15 mouse cellular contexts compared by ENCODE assay signal in genomic region chr6:125338791-125339660, GRCm38 (mm10). TPM values are rescaled to one million over a fixed set of nuclear protein-coding genes. Genes with fewer than 3 reads are reported as not detected.
DNase-seq lines count a peak whose midpoint lies in the region; ATAC-seq and TF ChIP-seq lines count a peak whose summit lies in the region.
"Had no signal": no experiment of that assay in that cellular context is flagged by ENCODE, and none has a peak within 500 bp of the region (broad histone marks: within the 10 kb centered on the region; RNA-seq: fewer than 3 reads in every experiment).

No protein-coding gene starts in this region.

- peaks cover 7% of the 10 kb centered on the region; the same call in 1 of the 2 replicates for H3K27me3 ChIP-seq in forebrain, embryonic 10.5 days (ENCODE audit: poor library complexity, severe bottlenecking)
- H3K27me3 ChIP-seq in forebrain, embryonic 16.5 days (replicated peaks; ENCODE audit: control insufficient read depth, insufficient read depth, low read length) = no peaks in the 10 kb centered on the region
- H3K27me3 ChIP-seq in intestine, embryonic 16.5 days (replicated peaks; ENCODE audit: control insufficient read depth, insufficient read depth, low read length) = no peaks in the 10 kb centered on the region
- no peaks in the 10 kb centered on the region for H3K27me3 ChIP-seq in intestine, embryonic 15.5 days (replicated peaks)
- H3K27me3 ChIP-seq in lung, postnatal 0 days (replicated peaks; ENCODE audit: insufficient read depth, low read length) = no peaks in the 10 kb centered on the region
- H3K27me3 ChIP-seq in stomach, embryonic 16.5 days (ENCODE audit: control insufficient read depth, insufficient read depth, low read length) = no peaks in the 10 kb centered on the region
- H3K27me3 ChIP-seq in liver, embryonic 12.5 days (replicated peaks) = 0 out of 2 replicates have a peak, but pooled peaks cover 4% of the 10 kb centered on the region
- H3K27me3 ChIP-seq: neural tube, embryonic 12.5 days had no signal

- no peaks in the 10 kb centered on the region for H3K36me3 ChIP-seq in forebrain, embryonic 10.5 days (replicated peaks)
- H3K36me3 ChIP-seq in forebrain, embryonic 16.5 days (ENCODE audit: control insufficient read depth, insufficient read depth) = no peaks in the 10 kb centered on the region
- H3K36me3 ChIP-seq in intestine, embryonic 16.5 days (ENCODE audit: control insufficient read depth, insufficient read depth, low read length) = no peaks in the 10 kb centered on the region
- H3K36me3 ChIP-seq in intestine, embryonic 15.5 days = no peaks in the 10 kb centered on the region
- no peaks in the 10 kb centered on the region; the same call in 1 of the 2 replicates for H3K36me3 ChIP-seq in lung, postnatal 0 days (ENCODE audit: insufficient read depth, low read length)
- no peaks in the 10 kb centered on the region for H3K36me3 ChIP-seq in stomach, embryonic 16.5 days (ENCODE audit: control insufficient read depth, insufficient read depth, low read length)
- no peaks in the 10 kb centered on the region for H3K36me3 ChIP-seq in liver, embryonic 12.5 days
- H3K36me3 ChIP-seq: midbrain, embryonic 12.5 days; neural tube, embryonic 12.5 days had no signal

- H3K4me2 ChIP-seq in forebrain, embryonic 16.5 days (ENCODE audit: low read length) = no peak overlapping the region
- no peak overlapping the region for H3K4me2 ChIP-seq in intestine, embryonic 16.5 days (ENCODE audit: low read depth, low read length)
- no peak overlapping the region for H3K4me2 ChIP-seq in intestine, embryonic 15.5 days (replicated peaks)
- H3K4me2 ChIP-seq in lung, postnatal 0 days (replicated peaks; ENCODE audit: low read depth, low read length) = no peak overlapping the region
- no peak overlapping the region for H3K4me2 ChIP-seq in stomach, embryonic 16.5 days (ENCODE audit: low read depth, low read length)
- no peak overlapping the region for H3K4me2 ChIP-seq in liver, embryonic 12.5 days
- H3K4me2 ChIP-seq: midbrain, embryonic 12.5 days; neural tube, embryonic 12.5 days had no signal

- peaks cover 45% of the 10 kb centered on the region for H3K4me1 ChIP-seq in forebrain, embryonic 10.5 days
- H3K4me1 ChIP-seq in forebrain, embryonic 16.5 days (replicated peaks; ENCODE audit: control insufficient read depth, insufficient read depth, low read length) = no peaks in the 10 kb centered on the region
- H3K4me1 ChIP-seq in intestine, embryonic 16.5 days (ENCODE audit: control insufficient read depth, insufficient read depth, low read length) = peaks cover 27% of the 10 kb centered on the region
- H3K4me1 ChIP-seq in intestine, embryonic 15.5 days (replicated peaks) = peaks cover 6% of the 10 kb centered on the region
- peaks cover 16% of the 10 kb centered on the region; the same call in 1 of the 2 replicates for H3K4me1 ChIP-seq in lung, postnatal 0 days (ENCODE audit: insufficient read depth, low read depth, low read length)
- peaks cover 17% of the 10 kb centered on the region for H3K4me1 ChIP-seq in stomach, embryonic 16.5 days (ENCODE audit: control insufficient read depth, insufficient read depth, low read length)
- H3K4me1 ChIP-seq in liver, embryonic 12.5 days = peaks cover 28% of the 10 kb centered on the region
- H3K4me1 ChIP-seq: midbrain, embryonic 12.5 days; neural tube, embryonic 12.5 days had no signal

- no peak for DNase-seq in forebrain, embryonic 10.5 days (ENCODE audit: extremely low spot score, low spot score)
- DNase-seq in lung, postnatal 0 days (ENCODE audit: low spot score) = no peak
- no peak for DNase-seq in lung, postnatal 4 days
- DNase-seq: adrenal gland, postnatal 25 days; layer of hippocampus, adult 9-11 months; retina, postnatal 1 day had no signal

- WGBS in forebrain, embryonic 10.5 days = 81% methylated on average over 9 of the region's 9 CpGs
- WGBS in forebrain, embryonic 16.5 days = 73% methylated on average over 9 of the region's 9 CpGs
- WGBS in intestine, embryonic 16.5 days = 66% methylated on average over 9 of the region's 9 CpGs
- WGBS in intestine, embryonic 15.5 days = 61% methylated on average over 9 of the region's 9 CpGs
- WGBS in lung, postnatal 0 days = 55% methylated on average over 8 of the region's 9 CpGs
- WGBS in stomach, embryonic 16.5 days = 71% methylated on average over 9 of the region's 9 CpGs
- 41% methylated on average over 9 of the region's 9 CpGs for WGBS in liver, embryonic 12.5 days (ENCODE audit: insufficient replicate concordance)

- H3K9me3 ChIP-seq in forebrain, embryonic 10.5 days = no peaks in the 10 kb centered on the region
- H3K9me3 ChIP-seq in forebrain, embryonic 16.5 days (ENCODE audit: control insufficient read depth, low read length) = no peaks in the 10 kb centered on the region
- no peaks in the 10 kb centered on the region for H3K9me3 ChIP-seq in intestine, embryonic 16.5 days (ENCODE audit: control insufficient read depth, low read length)
- H3K9me3 ChIP-seq in intestine, embryonic 15.5 days = no peaks in the 10 kb centered on the region
- H3K9me3 ChIP-seq in lung, postnatal 0 days (ENCODE audit: low read length) = no peaks in the 10 kb centered on the region
- H3K9me3 ChIP-seq in stomach, embryonic 16.5 days (replicated peaks; ENCODE audit: control insufficient read depth, low read length) = no peaks in the 10 kb centered on the region
- H3K9me3 ChIP-seq in liver, embryonic 12.5 days (replicated peaks) = no peaks in the 10 kb centered on the region
- H3K9me3 ChIP-seq: midbrain, embryonic 12.5 days; neural tube, embryonic 12.5 days had no signal

- 0 out of 2 replicates have a peak overlapping the region, but pooled peaks have one; percentile 21 for H3K27ac ChIP-seq in forebrain, embryonic 10.5 days
- H3K27ac ChIP-seq in forebrain, embryonic 16.5 days (ENCODE audit: low read length) = no peak overlapping the region
- H3K27ac ChIP-seq in intestine, embryonic 16.5 days (ENCODE audit: low read length) = 0 out of 2 replicates have a peak overlapping the region, but pooled peaks have one; percentile 29
- no peak overlapping the region for H3K27ac ChIP-seq in intestine, embryonic 15.5 days
- H3K27ac ChIP-seq in lung, postnatal 0 days (ENCODE audit: low read length) = peak overlapping the region; percentile 38; the same call in 1 of the 2 replicates
- H3K27ac ChIP-seq in stomach, embryonic 16.5 days (ENCODE audit: low read length) = peak overlapping the region; percentile 27; the same call in 1 of the 2 replicates
- no peak overlapping the region for H3K27ac ChIP-seq in liver, embryonic 12.5 days
- H3K27ac ChIP-seq: midbrain, embryonic 12.5 days; neural tube, embryonic 12.5 days had no signal

- peak; percentile 51; the same call in 1 of the 2 replicates for TF ChIP-seq EP300 in lung, postnatal 0 days (IDR thresholded peaks at IDR 0.05)

- ATAC-seq in forebrain, embryonic 16.5 days = no peak
- ATAC-seq in intestine, embryonic 16.5 days = no peak
- ATAC-seq in intestine, embryonic 15.5 days = no peak
- ATAC-seq in lung, postnatal 0 days = no peak
- ATAC-seq in stomach, embryonic 16.5 days (ENCODE audit: insufficient read depth, low FRiP score) = no peak
- ATAC-seq in liver, embryonic 12.5 days = no peak
- ATAC-seq: hindbrain, embryonic 16.5 days had no signal

- no peak overlapping the region for H3K9ac ChIP-seq in forebrain, embryonic 16.5 days (replicated peaks; ENCODE audit: low read depth, low read length)
- H3K9ac ChIP-seq in intestine, embryonic 16.5 days (ENCODE audit: low read depth, low read length) = no peak overlapping the region
- H3K9ac ChIP-seq in intestine, embryonic 15.5 days = no peak overlapping the region
- H3K9ac ChIP-seq in lung, postnatal 0 days (replicated peaks; ENCODE audit: low read depth) = no peak overlapping the region
- no peak overlapping the region for H3K9ac ChIP-seq in stomach, embryonic 16.5 days (ENCODE audit: low read length)
- no peak overlapping the region for H3K9ac ChIP-seq in liver, embryonic 12.5 days
- H3K9ac ChIP-seq: midbrain, embryonic 12.5 days; neural tube, embryonic 12.5 days had no signal

- H3K4me3 ChIP-seq in forebrain, embryonic 10.5 days = no peak overlapping the region
- no peak overlapping the region for H3K4me3 ChIP-seq in forebrain, embryonic 16.5 days (replicated peaks; ENCODE audit: low read length)
- no peak overlapping the region for H3K4me3 ChIP-seq in intestine, embryonic 16.5 days (ENCODE audit: low read length)
- no peak overlapping the region for H3K4me3 ChIP-seq in intestine, embryonic 15.5 days (replicated peaks)
- H3K4me3 ChIP-seq in lung, postnatal 0 days (ENCODE audit: low read depth, low read length) = no peak overlapping the region
- H3K4me3 ChIP-seq in stomach, embryonic 16.5 days (replicated peaks; ENCODE audit: low read length) = no peak overlapping the region
- H3K4me3 ChIP-seq in liver, embryonic 12.5 days = no peak overlapping the region
- H3K4me3 ChIP-seq: midbrain, embryonic 12.5 days; neural tube, embryonic 12.5 days had no signal

- no peak for TF ChIP-seq CTCF in lung, postnatal 0 days (IDR thresholded peaks at IDR 0.05)

RNA-seq across cellular contexts. Expression of gene Tnfrsf1a, which starts 10.1 kb away (rescaled TPM):
- polyA plus RNA-seq in forebrain, embryonic 10.5 days (2016; fragmentation: Nextera tagmentation; extraction: Ambion mirVana) = 24.1 and 24.4 TPM in 2 replicates
- polyA plus RNA-seq in forebrain, embryonic 16.5 days (2015; fragmentation: Nextera tagmentation; extraction: Ambion mirVana) = 13.2 and 18.2 TPM in 2 replicates
- polyA plus RNA-seq in intestine, embryonic 16.5 days (2015; fragmentation: Nextera tagmentation; extraction: Ambion mirVana) = 90.0 and 95.3 TPM in 2 replicates
- 69.1 and 71.4 TPM in 2 replicates for polyA plus RNA-seq in intestine, embryonic 15.5 days (2015; fragmentation: Nextera tagmentation; extraction: Ambion mirVana)
- 107 and 108 TPM in 2 replicates for polyA plus RNA-seq in lung, postnatal 0 days (2015; fragmentation: Nextera tagmentation; extraction: Ambion mirVana)
- polyA plus RNA-seq in stomach, embryonic 16.5 days (2015; fragmentation: Nextera tagmentation; extraction: Ambion mirVana) = 82.6 and 91.1 TPM in 2 replicates
- polyA plus RNA-seq in liver, embryonic 12.5 days (2016; fragmentation: Nextera tagmentation; extraction: Ambion mirVana) = 23.0 and 23.4 TPM in 2 replicates

RNA-seq across cellular contexts. Expression of gene Scnn1a, which starts 18.6 kb away (rescaled TPM):
- polyA plus RNA-seq in forebrain, embryonic 10.5 days (2016; fragmentation: Nextera tagmentation; extraction: Ambion mirVana) = 0.20 and 0.30 TPM in 2 replicates
- polyA plus RNA-seq in forebrain, embryonic 16.5 days (2015; fragmentation: Nextera tagmentation; extraction: Ambion mirVana) = 0.34 and 0.39 TPM in 2 replicates
- polyA plus RNA-seq in intestine, embryonic 16.5 days (2015; fragmentation: Nextera tagmentation; extraction: Ambion mirVana) = 5.0 and 7.6 TPM in 2 replicates
- polyA plus RNA-seq in intestine, embryonic 15.5 days (2015; fragmentation: Nextera tagmentation; extraction: Ambion mirVana) = 2.6 and 3.3 TPM in 2 replicates
- polyA plus RNA-seq in lung, postnatal 0 days (2015; fragmentation: Nextera tagmentation; extraction: Ambion mirVana) = 106 and 123 TPM in 2 replicates
- polyA plus RNA-seq in stomach, embryonic 16.5 days (2015; fragmentation: Nextera tagmentation; extraction: Ambion mirVana) = 5.8 and 9.7 TPM in 2 replicates
- 0.23 and 0.50 TPM in 2 replicates for polyA plus RNA-seq in liver, embryonic 12.5 days (2016; fragmentation: Nextera tagmentation; extraction: Ambion mirVana)

RNA-seq across cellular contexts. Expression of gene Ltbr, which starts 25.3 kb away (rescaled TPM):
- polyA plus RNA-seq in forebrain, embryonic 10.5 days (2016; fragmentation: Nextera tagmentation; extraction: Ambion mirVana) = 16.1 and 17.2 TPM in 2 replicates
- polyA plus RNA-seq in forebrain, embryonic 16.5 days (2015; fragmentation: Nextera tagmentation; extraction: Ambion mirVana) = 10.4 and 11.6 TPM in 2 replicates
- polyA plus RNA-seq in intestine, embryonic 16.5 days (2015; fragmentation: Nextera tagmentation; extraction: Ambion mirVana) = 106 and 107 TPM in 2 replicates
- 78.6 and 83.8 TPM in 2 replicates for polyA plus RNA-seq in intestine, embryonic 15.5 days (2015; fragmentation: Nextera tagmentation; extraction: Ambion mirVana)
- 96.7 and 100 TPM in 2 replicates for polyA plus RNA-seq in lung, postnatal 0 days (2015; fragmentation: Nextera tagmentation; extraction: Ambion mirVana)
- 69.4 and 73.1 TPM in 2 replicates for polyA plus RNA-seq in stomach, embryonic 16.5 days (2015; fragmentation: Nextera tagmentation; extraction: Ambion mirVana)
- 19.2 and 22.9 TPM in 2 replicates for polyA plus RNA-seq in liver, embryonic 12.5 days (2016; fragmentation: Nextera tagmentation; extraction: Ambion mirVana)

RNA-seq across cellular contexts. Expression of gene Plekhg6, which starts 41.6 kb away (rescaled TPM):
- polyA plus RNA-seq in forebrain, embryonic 10.5 days (2016; fragmentation: Nextera tagmentation; extraction: Ambion mirVana) = 0.07 TPM in 2 replicates
- polyA plus RNA-seq in forebrain, embryonic 16.5 days (2015; fragmentation: Nextera tagmentation; extraction: Ambion mirVana) = 0.07 TPM in 1 of 2 replicates, not detected in the other
- polyA plus RNA-seq in intestine, embryonic 16.5 days (2015; fragmentation: Nextera tagmentation; extraction: Ambion mirVana) = 13.2 and 19.1 TPM in 2 replicates
- polyA plus RNA-seq in intestine, embryonic 15.5 days (2015; fragmentation: Nextera tagmentation; extraction: Ambion mirVana) = 7.3 and 8.9 TPM in 2 replicates
- polyA plus RNA-seq in lung, postnatal 0 days (2015; fragmentation: Nextera tagmentation; extraction: Ambion mirVana) = 0.50 and 0.82 TPM in 2 replicates
- 6.3 and 8.2 TPM in 2 replicates for polyA plus RNA-seq in stomach, embryonic 16.5 days (2015; fragmentation: Nextera tagmentation; extraction: Ambion mirVana)
- 0.37 and 0.39 TPM in 2 replicates for polyA plus RNA-seq in liver, embryonic 12.5 days (2016; fragmentation: Nextera tagmentation; extraction: Ambion mirVana)

RNA-seq across cellular contexts. Expression of gene Tuba3a, which starts 53.2 kb away (rescaled TPM):
- 0.12 TPM in 1 of 2 replicates, not detected in the other for polyA plus RNA-seq in forebrain, embryonic 10.5 days (2016; fragmentation: Nextera tagmentation; extraction: Ambion mirVana)
- polyA plus RNA-seq in forebrain, embryonic 16.5 days (2015; fragmentation: Nextera tagmentation; extraction: Ambion mirVana) = not detected in 2 replicates
- polyA plus RNA-seq in intestine, embryonic 16.5 days (2015; fragmentation: Nextera tagmentation; extraction: Ambion mirVana) = 0.09 and 0.17 TPM in 2 replicates
- 0.14 TPM in 1 of 2 replicates, not detected in the other for polyA plus RNA-seq in intestine, embryonic 15.5 days (2015; fragmentation: Nextera tagmentation; extraction: Ambion mirVana)
- not detected in 2 replicates for polyA plus RNA-seq in lung, postnatal 0 days (2015; fragmentation: Nextera tagmentation; extraction: Ambion mirVana)
- polyA plus RNA-seq in stomach, embryonic 16.5 days (2015; fragmentation: Nextera tagmentation; extraction: Ambion mirVana) = 0.26 TPM in 1 of 2 replicates, not detected in the other
- not detected in 2 replicates for polyA plus RNA-seq in liver, embryonic 12.5 days (2016; fragmentation: Nextera tagmentation; extraction: Ambion mirVana)
- polyA plus RNA-seq: liver, embryonic 16.5 days; midbrain, embryonic 12.5 days had no signal

Comparison
In these comparisons a context has a peak if more than half of its experiments do, and no peak if none do; other contexts are left out.
1. H3K27ac ChIP-seq: peak in forebrain, embryonic 10.5 days (single experiment), intestine, embryonic 16.5 days (single experiment), lung, postnatal 0 days (single experiment) and stomach, embryonic 16.5 days (single experiment); none in forebrain, embryonic 16.5 days (single experiment), intestine, embryonic 15.5 days (single experiment) and liver, embryonic 12.5 days (single experiment).
2. RNA of gene Scnn1a, which starts 18.6 kb away (polyA plus RNA-seq): 106 to 123 TPM in lung, postnatal 0 days; 5.8 to 9.7 TPM in stomach, embryonic 16.5 days, 5.0 to 7.6 TPM in intestine, embryonic 16.5 days, 2.6 to 3.3 TPM in intestine, embryonic 15.5 days, 0.34 to 0.39 TPM in forebrain, embryonic 16.5 days, 0.23 to 0.50 TPM in liver, embryonic 12.5 days and 0.20 to 0.30 TPM in forebrain, embryonic 10.5 days; every median in the first group is over 10 times any median in the second.